Mouse (Mus musculus) cerebellum, adult 11 months (tissue): ENCODE results near the gene Pappa2.

ENCODE experiments used
- DNase-seq: peaks from one replicate; pipeline ENCODE4 v3.0.0; 2022

Pappa2 gene

DNA sequence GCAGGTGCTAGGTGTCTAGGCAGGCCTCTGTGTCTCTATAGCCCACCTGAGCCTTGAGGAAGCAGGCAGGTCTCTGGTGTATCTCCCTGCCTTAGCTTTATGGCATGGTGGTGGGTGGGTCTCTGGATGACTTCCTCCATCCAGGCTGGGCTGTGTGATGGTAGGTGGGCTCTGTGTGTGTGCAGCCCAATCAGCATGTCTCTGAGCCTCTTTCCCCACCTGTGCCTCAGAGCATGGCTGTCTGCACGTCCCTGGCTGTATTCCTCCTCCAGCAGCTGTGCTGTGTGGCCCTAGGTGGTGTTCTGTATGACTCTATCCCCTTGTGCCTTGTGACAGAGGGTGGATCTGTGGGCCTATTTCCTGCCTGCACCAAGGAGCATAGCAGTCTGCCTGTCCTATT lies at the start of gene Pappa2:
Gene Pappa2, minus strand, starts transcription at position 101 of the 400 bp plus-strand sequence.
- DNase-seq, result no peak

DNA sequence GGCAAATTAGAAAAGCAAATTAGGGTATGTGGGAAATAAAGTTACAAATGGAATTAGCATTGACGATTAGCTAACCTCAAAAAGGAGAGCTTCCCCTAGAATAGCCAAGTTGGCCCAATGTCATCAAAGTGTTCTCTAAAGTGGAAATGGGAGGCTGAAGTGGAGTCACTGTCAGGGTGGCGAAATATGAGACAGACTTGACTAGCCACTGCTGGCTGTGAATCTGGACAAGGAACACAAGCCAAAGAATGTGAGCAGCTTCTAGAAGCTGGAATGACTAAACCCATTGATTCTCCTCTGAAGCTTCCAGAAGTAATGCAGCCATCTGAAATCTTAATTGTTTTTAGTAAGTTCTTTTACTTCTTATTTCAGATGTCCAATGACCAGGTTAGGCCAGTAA lies 48.8 kb upstream of the Pappa2 start:
- no peak for DNase-seq

DNA sequence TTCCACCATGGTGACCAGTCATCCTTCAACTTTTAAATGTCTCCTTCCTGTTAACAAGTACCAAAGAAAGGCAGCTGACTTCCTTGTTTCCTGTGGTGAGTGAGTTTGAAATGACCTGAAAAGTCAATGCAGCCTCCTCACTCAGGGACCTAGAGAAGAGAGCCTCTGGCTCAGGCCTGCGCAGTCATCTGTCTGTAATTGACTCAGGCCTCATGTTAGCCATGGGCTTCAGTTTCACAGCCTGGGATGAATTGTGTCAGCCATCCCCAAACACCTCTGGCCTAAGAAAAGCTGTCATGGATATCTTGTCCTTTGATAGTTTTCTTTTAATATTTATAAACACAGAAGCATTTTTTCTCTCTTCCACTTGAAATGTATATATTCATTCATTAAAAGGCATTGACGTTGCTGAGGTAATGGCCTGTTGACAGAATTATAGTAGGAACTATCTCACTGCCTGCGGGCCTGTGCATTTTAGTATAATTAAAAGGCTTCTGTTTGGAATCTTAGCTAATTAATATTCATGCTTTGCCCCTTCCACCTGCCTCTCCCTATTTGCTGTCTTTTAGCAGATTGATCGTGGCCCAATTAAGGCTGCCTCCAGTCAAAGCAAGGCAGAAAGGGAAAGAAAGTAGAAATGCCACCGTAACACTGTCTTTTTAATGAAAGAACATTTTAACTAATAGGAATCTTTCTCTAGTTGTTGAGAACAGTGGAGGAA lies 34.8 kb upstream of the Pappa2 start:
- DNase-seq, result no peak

GRCm38 (mm10) chr1:158987042-158987441 lies 6.8 kb upstream of the Pappa2 start:
- no peak for DNase-seq

DNA sequence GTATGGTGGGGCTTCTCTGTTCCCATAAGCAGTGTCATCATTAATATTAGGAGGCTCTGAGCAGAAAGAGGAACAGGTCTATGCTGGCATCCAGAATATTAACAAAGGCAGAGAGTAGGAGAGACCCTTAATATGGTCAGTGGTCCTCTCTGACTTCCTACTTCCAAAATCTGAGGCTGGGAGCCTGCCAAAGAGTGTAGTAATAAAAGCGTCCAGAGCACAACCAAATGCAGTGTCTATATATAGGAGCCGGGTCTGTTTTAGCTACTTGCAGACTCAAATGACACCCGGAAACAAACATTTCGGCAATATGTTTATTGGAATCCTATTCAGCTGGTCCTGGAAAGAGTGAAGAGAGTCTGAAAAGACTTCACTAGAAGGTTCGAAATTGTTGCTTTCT lies 17.9 kb downstream of the Pappa2 start:
- no peak for DNase-seq

GRCm38 (mm10) chr1:158960984-158961383 lies 19.3 kb downstream of the Pappa2 start:
- DNase-seq, result no peak

GRCm38 (mm10) chr1:158960549-158960948 lies 19.7 kb downstream of the Pappa2 start:
- no peak for DNase-seq

DNA sequence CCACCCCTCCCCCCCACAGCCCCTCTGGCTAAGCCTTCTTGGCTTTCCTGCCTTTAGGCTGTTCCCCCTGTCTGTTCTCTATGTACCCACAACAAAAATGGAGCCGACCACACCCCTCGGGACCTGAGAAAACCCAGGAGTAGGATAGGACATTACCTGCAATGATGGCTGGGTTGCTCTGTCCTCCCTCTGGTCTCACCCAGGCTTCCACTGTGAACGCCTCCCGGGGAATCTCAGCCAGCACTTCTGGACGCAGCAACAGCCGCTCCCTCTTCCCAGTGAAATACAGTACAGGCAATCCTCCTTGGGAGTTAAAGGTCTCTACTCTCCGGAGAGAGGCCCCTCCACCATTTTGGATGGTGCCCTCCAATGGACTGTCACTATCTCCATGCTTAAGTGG lies 23.9 kb downstream of the Pappa2 start:
- DNase-seq, result no peak

DNA sequence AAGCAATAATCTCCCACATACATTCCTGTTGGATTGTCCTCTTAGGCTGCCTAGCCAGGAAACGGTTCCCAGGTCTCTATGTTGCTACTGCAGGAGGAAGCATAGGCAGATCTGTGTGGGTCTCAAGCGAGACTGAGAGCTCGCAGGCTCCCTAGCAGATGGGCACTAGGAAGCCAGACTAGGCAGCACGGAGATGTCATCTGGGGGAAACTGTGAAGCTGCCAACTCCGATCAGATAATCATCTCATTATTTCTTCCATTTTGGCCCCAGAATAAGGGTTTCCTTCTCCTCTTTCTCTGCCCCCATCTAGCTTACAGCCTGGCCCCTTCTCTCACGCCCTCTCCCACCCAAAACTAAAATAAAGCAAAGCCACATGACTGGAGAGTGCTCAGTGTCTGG lies 25.5 kb downstream of the Pappa2 start:
- DNase-seq, result no peak

DNA sequence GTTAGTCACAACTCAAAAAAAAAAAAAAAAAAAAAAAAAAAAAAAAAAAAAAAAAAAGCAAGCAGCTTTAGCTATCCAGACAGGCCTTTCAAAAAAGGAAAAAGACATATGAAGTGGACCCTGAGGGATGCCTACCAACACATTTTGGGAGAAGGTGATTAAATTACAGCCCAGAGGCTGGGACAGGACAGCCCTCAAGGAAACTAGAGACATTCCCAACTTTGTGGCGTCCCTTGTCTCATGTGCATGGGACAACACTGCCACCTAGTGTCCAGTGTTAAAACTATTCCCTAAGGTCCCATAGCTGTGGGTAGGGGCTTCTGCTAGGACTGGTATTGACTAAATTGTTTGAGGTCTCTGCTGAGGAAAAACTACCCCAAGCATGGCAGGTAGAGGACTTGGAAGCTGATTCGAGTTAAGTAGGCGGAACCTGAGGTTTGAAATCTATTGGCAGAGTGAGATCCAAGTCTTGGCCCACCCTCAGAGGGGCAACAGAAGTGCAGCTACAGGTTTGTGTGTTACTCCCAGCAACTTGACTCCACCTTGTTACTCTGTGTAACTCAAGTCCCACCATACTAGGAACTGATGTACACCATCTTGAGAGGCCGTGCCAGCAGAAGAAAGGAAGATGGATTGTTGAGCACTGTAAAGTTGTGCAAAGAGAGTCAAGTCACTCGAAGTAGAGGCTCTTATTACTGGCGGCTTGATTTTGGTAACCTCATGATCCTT lies 26.6 kb downstream of the Pappa2 start:
- DNase-seq, result peak; percentile 41

- DNase-seq, result no peak
Observed at GRCm38 (mm10) chr1:158949041-158949440, 31.2 kb downstream of the Pappa2 start.

- DNase-seq, result no peak
Observed at GRCm38 (mm10) chr1:158947981-158948735, 32.1 kb downstream of the Pappa2 start.

DNA sequence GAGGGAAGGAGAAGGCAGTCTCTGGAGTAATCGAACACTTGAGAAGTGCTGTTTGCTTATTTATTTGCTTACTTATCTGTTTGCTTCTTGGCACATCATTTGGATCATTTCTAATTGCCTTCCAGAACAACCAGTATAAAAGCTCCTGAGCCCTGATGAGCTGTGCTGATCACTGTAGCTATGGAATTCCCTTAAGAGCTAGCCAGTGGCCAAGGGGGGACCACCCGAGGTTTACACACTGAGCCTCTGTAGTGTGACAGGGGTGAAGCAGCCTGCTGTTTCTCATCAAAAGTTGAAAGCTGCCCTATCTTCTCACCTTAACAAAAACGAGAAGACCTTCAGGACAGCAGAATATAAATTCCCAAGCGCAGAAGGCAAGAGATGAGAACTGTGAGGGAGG lies 35.4 kb downstream of the Pappa2 start:
- DNase-seq, result no peak

- no peak for DNase-seq
Observed at GRCm38 (mm10) chr1:158942864-158943263, 37.4 kb downstream of the Pappa2 start.

DNA sequence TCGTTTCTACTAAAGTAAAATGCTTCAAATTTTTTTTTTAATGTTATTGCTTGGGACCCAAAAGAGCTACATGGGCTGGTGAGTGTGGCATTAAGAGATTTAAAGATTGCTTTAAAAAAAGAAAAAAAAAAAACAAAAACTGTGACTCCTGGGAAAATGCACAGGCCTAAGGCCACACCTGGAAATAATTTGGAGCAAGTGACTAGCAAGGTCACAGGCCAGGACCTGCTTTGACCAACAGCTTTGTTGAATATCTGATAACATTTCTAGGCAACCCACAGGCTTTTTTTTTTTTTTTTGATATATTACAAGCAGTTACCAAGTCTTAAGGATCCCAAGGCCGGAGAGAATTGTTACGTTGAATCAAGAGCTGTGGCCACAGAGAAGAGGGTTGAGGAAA lies 39.3 kb downstream of the Pappa2 start:
- DNase-seq, result no peak

GRCm38 (mm10) chr1:158934447-158934846 lies 45.8 kb downstream of the Pappa2 start:
- no peak for DNase-seq

- no peak for DNase-seq
Observed at GRCm38 (mm10) chr1:158931202-158931827, 49.0 kb downstream of the Pappa2 start.

GRCm38 (mm10) chr1:158929369-158929768 lies 50.9 kb downstream of the Pappa2 start:
- no peak for DNase-seq

DNA sequence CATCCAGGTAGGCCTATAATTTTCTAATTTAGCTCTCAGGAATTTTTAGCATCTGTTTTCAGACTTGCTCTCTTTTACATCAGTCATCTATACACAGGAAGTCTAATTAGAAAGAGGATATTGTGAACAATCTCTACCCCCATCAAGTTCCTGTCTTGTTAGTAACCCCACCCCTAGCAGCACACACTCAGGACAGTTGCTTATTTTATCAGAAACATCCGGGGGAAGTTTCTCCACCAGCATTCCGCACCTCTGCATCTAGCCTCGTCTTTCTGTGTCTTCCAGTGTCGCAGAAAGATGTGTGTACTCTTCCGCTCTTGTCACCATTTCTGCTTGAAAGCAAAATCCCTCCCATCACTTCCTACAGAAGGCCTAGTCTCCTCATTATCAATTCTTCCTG lies 59.8 kb downstream of the Pappa2 start:
- DNase-seq, result no peak

GRCm38 (mm10) chr1:158918890-158919289 lies 61.4 kb downstream of the Pappa2 start:
- no peak for DNase-seq

GRCm38 (mm10) chr1:158917067-158917466 lies 63.2 kb downstream of the Pappa2 start:
- DNase-seq, result peak; percentile 2

GRCm38 (mm10) chr1:158915592-158915991 lies 64.7 kb downstream of the Pappa2 start:
- no peak for DNase-seq

- DNase-seq, result no peak
Observed at GRCm38 (mm10) chr1:158910661-158911060, 69.6 kb downstream of the Pappa2 start.
